Mouse (Mus musculus): Measurements from ENCODE around the gene Olfr555. TPM values are rescaled to one million over a fixed set of nuclear protein-coding genes. Genes with fewer than 3 reads are reported as not detected.

Gene Olfr555
- not detected for polyA plus RNA-seq (2015; fragmentation: Illumina TruSeq; extraction: RNeasy Lipid Tissue Mini Kit (QIAGEN cat#74804); ENCODE audit: insufficient read depth, low replicate concordance)

GRCm38 (mm10) chr7:102658523-102658922, at the start of gene Olfr555:
Gene Olfr555 (plus strand): TSS chr7:102658823.

GRCm38 (mm10) chr7:102618118-102618517, 40.5 kb upstream of the Olfr555 start, which contains the start of gene Olfr553:
Gene Olfr553 (minus strand): TSS chr7:102618218.

GRCm38 (mm10) chr7:102638132-102638531, 20.5 kb upstream of the Olfr555 start, which contains the start of gene Olfr554:
Gene Olfr554 (plus strand): TSS chr7:102638432.

GRCm38 (mm10) chr7:102664599-102664998, 6.0 kb downstream of the Olfr555 start, which contains the start of gene Olfr556:
Gene Olfr556 (plus strand): TSS chr7:102664899.

GRCm38 (mm10) chr7:102686944-102687501, 28.4 kb downstream of the Olfr555 start, which contains the start of gene Trim68:
Gene Trim68 (minus strand): TSS chr7:102687327.

GRCm38 (mm10) chr7:102695358-102696125, 36.9 kb downstream of the Olfr555 start, which contains the start of gene Olfr557:
Gene Olfr557 (plus strand): TSS chr7:102695910.

GRCm38 (mm10) chr7:102701915-102702314, 43.3 kb downstream of the Olfr555 start, which contains the start of gene Olfr558:
Gene Olfr558 (plus strand): TSS chr7:102702215.

Other genes with a start within 250 kb of the Olfr555 start
- 55.2 TPM for gene Rrm1, start 217.1 kb upstream of the Olfr555 start, polyA plus RNA-seq (2015; fragmentation: Illumina TruSeq; extraction: RNeasy Lipid Tissue Mini Kit (QIAGEN cat#74804); ENCODE audit: insufficient read depth, low replicate concordance)
- gene Olfr543, start 177.1 kb upstream of the Olfr555 start, polyA plus RNA-seq (2015; fragmentation: Illumina TruSeq; extraction: RNeasy Lipid Tissue Mini Kit (QIAGEN cat#74804); ENCODE audit: insufficient read depth, low replicate concordance) = not detected
- gene Olfr544, start 170.5 kb upstream of the Olfr555 start, polyA plus RNA-seq (2015; fragmentation: Illumina TruSeq; extraction: RNeasy Lipid Tissue Mini Kit (QIAGEN cat#74804); ENCODE audit: insufficient read depth, low replicate concordance) = not detected
- gene Olfr545, start 159.2 kb upstream of the Olfr555 start, polyA plus RNA-seq (2015; fragmentation: Illumina TruSeq; extraction: RNeasy Lipid Tissue Mini Kit (QIAGEN cat#74804); ENCODE audit: insufficient read depth, low replicate concordance) = not detected
- not detected for gene Olfr547, start 124.1 kb upstream of the Olfr555 start, polyA plus RNA-seq (2015; fragmentation: Illumina TruSeq; extraction: RNeasy Lipid Tissue Mini Kit (QIAGEN cat#74804); ENCODE audit: insufficient read depth, low replicate concordance)
- not detected for gene Olfr548-ps1, start 117.9 kb upstream of the Olfr555 start, polyA plus RNA-seq (2015; fragmentation: Illumina TruSeq; extraction: RNeasy Lipid Tissue Mini Kit (QIAGEN cat#74804); ENCODE audit: insufficient read depth, low replicate concordance)
- gene Olfr549, start 109.0 kb upstream of the Olfr555 start, polyA plus RNA-seq (2015; fragmentation: Illumina TruSeq; extraction: RNeasy Lipid Tissue Mini Kit (QIAGEN cat#74804); ENCODE audit: insufficient read depth, low replicate concordance) = not detected
- 58.5 TPM for gene Trim21, start 93.3 kb upstream of the Olfr555 start, polyA plus RNA-seq (2015; fragmentation: Illumina TruSeq; extraction: RNeasy Lipid Tissue Mini Kit (QIAGEN cat#74804); ENCODE audit: insufficient read depth, low replicate concordance)
- gene Olfr550, start 87.4 kb upstream of the Olfr555 start, polyA plus RNA-seq (2015; fragmentation: Illumina TruSeq; extraction: RNeasy Lipid Tissue Mini Kit (QIAGEN cat#74804); ENCODE audit: insufficient read depth, low replicate concordance) = not detected
- not detected for gene Olfr551, start 66.9 kb upstream of the Olfr555 start, polyA plus RNA-seq (2015; fragmentation: Illumina TruSeq; extraction: RNeasy Lipid Tissue Mini Kit (QIAGEN cat#74804); ENCODE audit: insufficient read depth, low replicate concordance)
- not detected for gene Olfr552, start 61.1 kb upstream of the Olfr555 start, polyA plus RNA-seq (2015; fragmentation: Illumina TruSeq; extraction: RNeasy Lipid Tissue Mini Kit (QIAGEN cat#74804); ENCODE audit: insufficient read depth, low replicate concordance)
- not detected for gene Olfr553, start 40.6 kb upstream of the Olfr555 start, polyA plus RNA-seq (2015; fragmentation: Illumina TruSeq; extraction: RNeasy Lipid Tissue Mini Kit (QIAGEN cat#74804); ENCODE audit: insufficient read depth, low replicate concordance)
- gene Olfr554, start 20.4 kb upstream of the Olfr555 start, polyA plus RNA-seq (2015; fragmentation: Illumina TruSeq; extraction: RNeasy Lipid Tissue Mini Kit (QIAGEN cat#74804); ENCODE audit: insufficient read depth, low replicate concordance) = not detected
- not detected for gene Olfr556, start 6.1 kb downstream of the Olfr555 start, polyA plus RNA-seq (2015; fragmentation: Illumina TruSeq; extraction: RNeasy Lipid Tissue Mini Kit (QIAGEN cat#74804); ENCODE audit: insufficient read depth, low replicate concordance)
- gene Trim68, start 28.5 kb downstream of the Olfr555 start, polyA plus RNA-seq (2015; fragmentation: Illumina TruSeq; extraction: RNeasy Lipid Tissue Mini Kit (QIAGEN cat#74804); ENCODE audit: insufficient read depth, low replicate concordance) = 25.7 TPM
- not detected for gene Olfr557, start 37.1 kb downstream of the Olfr555 start, polyA plus RNA-seq (2015; fragmentation: Illumina TruSeq; extraction: RNeasy Lipid Tissue Mini Kit (QIAGEN cat#74804); ENCODE audit: insufficient read depth, low replicate concordance)
- gene Olfr558, start 43.4 kb downstream of the Olfr555 start, polyA plus RNA-seq (2015; fragmentation: Illumina TruSeq; extraction: RNeasy Lipid Tissue Mini Kit (QIAGEN cat#74804); ENCODE audit: insufficient read depth, low replicate concordance) = 0.52 TPM
- not detected for gene Olfr33, start 60.2 kb downstream of the Olfr555 start, polyA plus RNA-seq (2015; fragmentation: Illumina TruSeq; extraction: RNeasy Lipid Tissue Mini Kit (QIAGEN cat#74804); ENCODE audit: insufficient read depth, low replicate concordance)
- not detected for gene Olfr559, start 68.7 kb downstream of the Olfr555 start, polyA plus RNA-seq (2015; fragmentation: Illumina TruSeq; extraction: RNeasy Lipid Tissue Mini Kit (QIAGEN cat#74804); ENCODE audit: insufficient read depth, low replicate concordance)
- not detected for gene Olfr560, start 100.5 kb downstream of the Olfr555 start, polyA plus RNA-seq (2015; fragmentation: Illumina TruSeq; extraction: RNeasy Lipid Tissue Mini Kit (QIAGEN cat#74804); ENCODE audit: insufficient read depth, low replicate concordance)
- 0.35 TPM for gene Olfr78, start 100.6 kb downstream of the Olfr555 start, polyA plus RNA-seq (2015; fragmentation: Illumina TruSeq; extraction: RNeasy Lipid Tissue Mini Kit (QIAGEN cat#74804); ENCODE audit: insufficient read depth, low replicate concordance)
- not detected for gene Olfr561, start 112.4 kb downstream of the Olfr555 start, polyA plus RNA-seq (2015; fragmentation: Illumina TruSeq; extraction: RNeasy Lipid Tissue Mini Kit (QIAGEN cat#74804); ENCODE audit: insufficient read depth, low replicate concordance)
- not detected for gene Olfr564, start 144.7 kb downstream of the Olfr555 start, polyA plus RNA-seq (2015; fragmentation: Illumina TruSeq; extraction: RNeasy Lipid Tissue Mini Kit (QIAGEN cat#74804); ENCODE audit: insufficient read depth, low replicate concordance)
- not detected for gene Olfr566, start 199.9 kb downstream of the Olfr555 start, polyA plus RNA-seq (2015; fragmentation: Illumina TruSeq; extraction: RNeasy Lipid Tissue Mini Kit (QIAGEN cat#74804); ENCODE audit: insufficient read depth, low replicate concordance)
- gene Olfr568, start 218.3 kb downstream of the Olfr555 start, polyA plus RNA-seq (2015; fragmentation: Illumina TruSeq; extraction: RNeasy Lipid Tissue Mini Kit (QIAGEN cat#74804); ENCODE audit: insufficient read depth, low replicate concordance) = not detected
- gene Olfr569, start 232.1 kb downstream of the Olfr555 start, polyA plus RNA-seq (2015; fragmentation: Illumina TruSeq; extraction: RNeasy Lipid Tissue Mini Kit (QIAGEN cat#74804); ENCODE audit: insufficient read depth, low replicate concordance) = not detected
- not detected for gene Olfr570, start 235.8 kb downstream of the Olfr555 start, polyA plus RNA-seq (2015; fragmentation: Illumina TruSeq; extraction: RNeasy Lipid Tissue Mini Kit (QIAGEN cat#74804); ENCODE audit: insufficient read depth, low replicate concordance)

Data from spleen, adult 10 weeks (tissue).